Mouse (Mus musculus): ENCODE measurements at regions not wholly inside any gene's neighbourhood (a gene's known extent, or its start where the extent isn't known, plus 50 kb on each side); places are given as distances from the start of the nearest gene placed in this dataset.

- DNase-seq (ENCODE audit: low spot score in 2 of 2): no peak
These were observed 541.1 kb downstream of the Plod2 start for GRCm38 (mm10) chr9:93083114-93083513.

GRCm38 (mm10) chr9:93098008-93098581, 556.1 kb downstream of the Plod2 start:
- DNase-seq (ENCODE audit: low spot score in 2 of 2): no peak

DNA sequence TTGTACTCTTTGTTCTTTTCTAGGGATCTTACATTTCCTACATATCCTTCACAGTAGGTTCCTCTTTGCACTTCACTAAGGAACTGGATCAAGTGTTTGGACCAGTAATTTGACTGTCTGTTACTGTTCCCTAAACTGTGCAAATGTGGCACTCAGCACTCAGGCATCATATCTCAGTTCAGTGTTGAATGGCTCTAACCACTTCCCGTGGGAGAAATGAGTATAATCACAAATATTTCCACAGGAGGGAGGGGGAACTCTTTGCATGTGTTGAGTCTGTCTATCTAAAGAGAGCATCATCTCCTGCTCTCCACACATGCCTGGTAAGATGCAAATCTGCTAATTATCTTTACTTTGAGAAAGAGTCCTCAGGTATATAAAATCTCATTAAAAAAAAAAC, 588.5 kb downstream of the Plod2 start:
- no peak for DNase-seq (ENCODE audit: low spot score in 2 of 2)

DNA sequence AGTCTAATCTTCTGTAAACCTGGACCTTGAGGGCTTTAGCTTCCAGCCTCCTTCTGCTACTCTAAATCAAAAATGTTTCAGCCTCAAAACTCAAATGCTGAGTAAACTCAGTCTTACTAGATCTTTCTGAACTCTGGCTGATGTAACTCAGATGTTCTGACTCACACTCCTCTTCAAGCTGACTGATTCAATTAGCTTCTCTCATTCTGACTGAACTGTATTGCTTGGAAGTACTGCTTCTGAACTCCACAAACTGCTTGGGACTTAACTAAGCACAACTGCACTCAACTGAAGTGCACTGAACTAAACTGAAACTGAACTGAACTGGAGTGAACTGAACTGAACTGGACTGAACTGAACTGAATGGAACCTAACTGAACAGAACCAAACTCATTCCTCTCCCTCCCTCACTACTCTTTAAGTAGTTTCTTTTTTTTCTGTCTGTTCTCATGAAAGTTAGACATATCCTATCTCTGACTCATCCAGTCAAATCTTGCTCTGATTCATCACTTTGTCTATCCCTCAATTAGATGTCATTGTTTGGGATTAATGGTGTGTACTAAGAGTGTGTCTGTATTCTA, 589.7 kb downstream of the Plod2 start:
- no peak for DNase-seq (ENCODE audit: low spot score in 2 of 2)

DNA sequence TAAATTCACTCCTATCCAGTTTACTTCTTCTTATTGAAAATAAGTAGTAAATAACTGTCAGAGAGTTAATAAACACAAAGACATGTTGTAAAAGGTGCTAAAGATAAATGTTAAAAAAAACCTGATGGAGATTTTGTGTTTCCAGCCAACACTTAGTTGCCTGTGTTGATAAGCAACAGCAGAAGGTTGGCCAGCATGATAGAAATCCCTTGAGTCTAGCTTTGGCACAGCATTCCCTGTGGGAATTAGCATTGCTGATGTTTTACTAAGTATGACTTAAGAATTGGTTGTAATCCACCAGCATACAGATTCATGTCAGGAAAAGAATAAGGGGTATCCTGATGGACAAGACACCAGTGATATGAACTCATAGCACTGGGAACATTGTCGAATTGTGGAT, 594.3 kb downstream of the Plod2 start:
- DNase-seq (ENCODE audit: low spot score in 2 of 2): no peak

GRCm38 (mm10) chr9:93170071-93170470, 628.0 kb downstream of the Plod2 start:
- DNase-seq (ENCODE audit: low spot score in 2 of 2): peak; percentile 51 to 78

GRCm38 (mm10) chr9:93186638-93187037, 644.6 kb downstream of the Plod2 start:
- no peak for DNase-seq (ENCODE audit: low spot score in 2 of 2)

- no peak for DNase-seq (ENCODE audit: low spot score in 2 of 2)
These were observed 690.5 kb downstream of the Plod2 start for GRCm38 (mm10) chr9:93232562-93232961.

GRCm38 (mm10) chr9:93252146-93252545, 710.1 kb downstream of the Plod2 start:
- DNase-seq (ENCODE audit: low spot score in 2 of 2): no peak

- DNase-seq (ENCODE audit: low spot score in 2 of 2): no peak
These were observed 755.3 kb downstream of the Plod2 start for GRCm38 (mm10) chr9:93297332-93297731.

GRCm38 (mm10) chr9:93306753-93307152, 764.7 kb downstream of the Plod2 start:
- no peak for DNase-seq (ENCODE audit: low spot score in 2 of 2)

DNA sequence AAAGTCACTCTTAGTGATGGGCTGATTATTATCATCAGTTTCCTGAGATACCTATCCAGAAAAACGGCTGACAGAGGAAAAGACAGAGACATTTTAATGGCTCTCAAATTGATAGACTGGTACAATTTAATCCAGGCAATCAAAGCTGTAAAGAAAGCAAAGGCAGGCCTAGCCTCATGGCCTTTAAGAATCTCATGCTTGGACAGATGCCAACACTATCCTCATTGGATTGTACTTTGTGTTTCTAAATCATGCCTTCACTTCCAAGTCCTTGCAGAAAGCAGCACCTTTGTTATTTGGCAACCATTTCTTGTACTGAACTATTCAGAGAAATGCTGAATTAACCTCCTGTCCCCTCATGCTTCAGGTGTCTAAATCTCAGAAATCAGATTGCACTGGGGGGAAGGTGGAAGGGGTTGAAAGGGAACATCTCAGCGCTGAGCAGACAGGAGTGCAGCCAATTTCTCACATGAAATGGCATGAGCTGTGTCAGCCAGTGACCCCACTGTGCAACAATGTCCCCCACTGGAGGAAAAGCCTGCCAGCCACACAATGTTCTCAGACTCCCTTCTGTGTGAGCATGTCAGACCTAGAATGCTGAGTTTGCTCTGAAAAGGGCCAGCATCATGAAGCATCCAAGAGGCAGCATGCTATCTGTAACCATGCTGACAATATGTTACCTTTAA, 787.1 kb downstream of the Plod2 start:
- DNase-seq (ENCODE audit: low spot score in 2 of 2): no peak
